Mouse (Mus musculus): ENCODE results near the gene Elmod3. TPM values are rescaled to one million over a fixed set of nuclear protein-coding genes. Genes with fewer than 3 reads are reported as not detected.
A peak's percentile ranks its signal among the peaks of the same experiment; 100 is the strongest.

Elmod3 gene
- polyA plus RNA-seq, 1 experiment = 12.0 TPM

GRCm38 (mm10) chr6:72630961-72631360 lies 32.7 kb upstream of the Elmod3 start:
- H3K4me1 ChIP-seq (ENCODE audit: control insufficient read depth, insufficient read depth, low read length) = no peaks in the 10 kb centered on the region
- TF ChIP-seq CTCF (IDR thresholded peaks at IDR 0.05; ENCODE audit: low read depth, low read length) (no peak), POLR2A (IDR thresholded peaks at IDR 0.05; ENCODE audit: borderline replicate concordance, low read depth, low read length) (no peak)
- no peak overlapping the region for H3K27ac ChIP-seq (ENCODE audit: insufficient read depth, low read depth, low read length)
- H3K4me3 ChIP-seq (ENCODE audit: insufficient read depth, low read length) = no peak overlapping the region

GRCm38 (mm10) chr6:72630370-72630769 lies 32.2 kb upstream of the Elmod3 start:
- Histone ChIP-seq H3K27ac (ENCODE audit: insufficient read depth, low read depth, low read length) (no peak overlapping the region), H3K4me1 (ENCODE audit: control insufficient read depth, insufficient read depth, low read length) (no peaks in the 10 kb centered on the region), H3K4me3 (ENCODE audit: insufficient read depth, low read length) (no peak overlapping the region)
- TF ChIP-seq POLR2A (IDR thresholded peaks at IDR 0.05; ENCODE audit: borderline replicate concordance, low read depth, low read length) (no peak), CTCF (IDR thresholded peaks at IDR 0.05; ENCODE audit: low read depth, low read length) (no peak)

- H3K4me1 ChIP-seq (ENCODE audit: control insufficient read depth, insufficient read depth, low read length) = no peaks in the 10 kb centered on the region
- no peak overlapping the region for H3K27ac ChIP-seq (ENCODE audit: insufficient read depth, low read depth, low read length)
- H3K4me3 ChIP-seq (ENCODE audit: insufficient read depth, low read length) = no peak overlapping the region
- TF ChIP-seq POLR2A (IDR thresholded peaks at IDR 0.05; ENCODE audit: borderline replicate concordance, low read depth, low read length) (no peak), CTCF (IDR thresholded peaks at IDR 0.05; ENCODE audit: low read depth, low read length) (no peak)
These were observed 29.1 kb upstream of the Elmod3 start for GRCm38 (mm10) chr6:72627276-72627675.

GRCm38 (mm10) chr6:72626391-72626790 lies 28.2 kb upstream of the Elmod3 start:
- H3K27ac ChIP-seq (ENCODE audit: insufficient read depth, low read depth, low read length) = no peak overlapping the region
- no peak overlapping the region for H3K4me3 ChIP-seq (ENCODE audit: insufficient read depth, low read length)
- TF ChIP-seq CTCF (IDR thresholded peaks at IDR 0.05; ENCODE audit: low read depth, low read length) (no peak), POLR2A (IDR thresholded peaks at IDR 0.05; ENCODE audit: borderline replicate concordance, low read depth, low read length) (no peak)
- no peaks in the 10 kb centered on the region for H3K4me1 ChIP-seq (ENCODE audit: control insufficient read depth, insufficient read depth, low read length)

GRCm38 (mm10) chr6:72623661-72624402 lies 25.6 kb upstream of the Elmod3 start:
- Histone ChIP-seq H3K4me1 (ENCODE audit: control insufficient read depth, insufficient read depth, low read length) (no peaks in the 10 kb centered on the region), H3K4me3 (ENCODE audit: insufficient read depth, low read length) (no peak overlapping the region), H3K27ac (ENCODE audit: insufficient read depth, low read depth, low read length) (no peak overlapping the region)
- TF ChIP-seq CTCF (IDR thresholded peaks at IDR 0.05; ENCODE audit: low read depth, low read length) (no peak), POLR2A (IDR thresholded peaks at IDR 0.05; ENCODE audit: borderline replicate concordance, low read depth, low read length) (no peak)

GRCm38 (mm10) chr6:72622917-72623316 lies 24.7 kb upstream of the Elmod3 start:
- no peaks in the 10 kb centered on the region for H3K4me1 ChIP-seq (ENCODE audit: control insufficient read depth, insufficient read depth, low read length)
- TF ChIP-seq POLR2A (IDR thresholded peaks at IDR 0.05; ENCODE audit: borderline replicate concordance, low read depth, low read length) (no peak), CTCF (IDR thresholded peaks at IDR 0.05; ENCODE audit: low read depth, low read length) (no peak)
- no peak overlapping the region for H3K4me3 ChIP-seq (ENCODE audit: insufficient read depth, low read length)
- H3K27ac ChIP-seq (ENCODE audit: insufficient read depth, low read depth, low read length) = no peak overlapping the region

- Histone ChIP-seq H3K4me3 (ENCODE audit: insufficient read depth, low read length) (no peak overlapping the region), H3K4me1 (ENCODE audit: control insufficient read depth, insufficient read depth, low read length) (0 out of 2 replicates have a peak, but pooled peaks cover 2% of the 10 kb centered on the region), H3K27ac (ENCODE audit: insufficient read depth, low read depth, low read length) (no peak overlapping the region)
- TF ChIP-seq POLR2A (IDR thresholded peaks at IDR 0.05; ENCODE audit: borderline replicate concordance, low read depth, low read length) = no peak
- TF ChIP-seq CTCF (IDR thresholded peaks at IDR 0.05; ENCODE audit: low read depth, low read length) = no peak
These were observed 22.7 kb upstream of the Elmod3 start for GRCm38 (mm10) chr6:72620920-72621319.

GRCm38 (mm10) chr6:72619734-72620532 lies 21.7 kb upstream of the Elmod3 start:
- 0 out of 2 replicates have a peak, but pooled peaks cover 2% of the 10 kb centered on the region for H3K4me1 ChIP-seq (ENCODE audit: control insufficient read depth, insufficient read depth, low read length)
- no peak overlapping the region for H3K27ac ChIP-seq (ENCODE audit: insufficient read depth, low read depth, low read length)
- H3K4me3 ChIP-seq (ENCODE audit: insufficient read depth, low read length) = no peak overlapping the region
- TF ChIP-seq CTCF (IDR thresholded peaks at IDR 0.05; ENCODE audit: low read depth, low read length) (no peak), POLR2A (IDR thresholded peaks at IDR 0.05; ENCODE audit: borderline replicate concordance, low read depth, low read length) (no peak)

GRCm38 (mm10) chr6:72616643-72617288 lies 18.6 kb upstream of the Elmod3 start, which contains the start of gene Tgoln1:
TSS of gene Tgoln1 (minus strand) at chr6:72617000.
- H3K4me1 ChIP-seq (ENCODE audit: control insufficient read depth, insufficient read depth, low read length) = peaks cover 8% of the 10 kb centered on the region; the same call in 1 of the 2 replicates
- peak within 1 kb of the TSS; percentile 85 for H3K27ac ChIP-seq (ENCODE audit: insufficient read depth, low read depth, low read length)
- H3K4me3 ChIP-seq (ENCODE audit: insufficient read depth, low read length) = peak within 1 kb of the TSS; percentile 91
- 0 out of 2 replicates have a peak, but pooled peaks have one; percentile 28 for TF ChIP-seq POLR2A (IDR thresholded peaks at IDR 0.05; ENCODE audit: borderline replicate concordance, low read depth, low read length)
- TF ChIP-seq CTCF (IDR thresholded peaks at IDR 0.05; ENCODE audit: low read depth, low read length) = no peak
